Mouse (Mus musculus): ENCODE measurements around the gene Ano2. TPM values are rescaled to one million over a fixed set of nuclear protein-coding genes. Genes with fewer than 3 reads are reported as not detected.

Gene Ano2
- polyA plus RNA-seq, 2 experiments = 0.03 TPM; not detected in 1

DNA sequence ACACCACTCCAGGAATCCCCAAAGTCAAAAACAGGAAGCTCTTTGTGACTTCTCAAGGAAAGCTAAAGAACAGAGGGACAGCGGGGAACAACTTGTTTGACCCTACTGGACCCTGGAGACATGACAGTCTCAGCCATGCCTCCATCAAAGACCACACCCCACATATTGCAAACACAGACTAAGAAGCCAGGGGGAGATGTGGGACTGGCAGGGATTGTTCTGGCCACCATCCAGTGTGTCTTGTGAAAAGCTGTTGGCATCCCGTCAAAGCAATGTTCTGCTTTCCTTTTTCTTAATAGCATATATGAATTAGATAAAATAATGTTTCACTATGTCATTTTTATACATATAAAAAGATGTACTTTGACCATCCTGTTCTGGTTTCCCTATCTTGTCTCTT is 326.8 kb downstream of the Ano2 start:
- ATAC-seq (ENCODE audit: insufficient read depth) = no peak
- peaks cover 0 to 4% of the 10 kb centered on the region in 2 experiments; a peak in 1 of 4 replicates for H3K4me1 ChIP-seq (replicated peaks; ENCODE audit: control insufficient read depth in 2 of 2, insufficient read depth in 2 of 2, low read length in 1 of 2)

DNA sequence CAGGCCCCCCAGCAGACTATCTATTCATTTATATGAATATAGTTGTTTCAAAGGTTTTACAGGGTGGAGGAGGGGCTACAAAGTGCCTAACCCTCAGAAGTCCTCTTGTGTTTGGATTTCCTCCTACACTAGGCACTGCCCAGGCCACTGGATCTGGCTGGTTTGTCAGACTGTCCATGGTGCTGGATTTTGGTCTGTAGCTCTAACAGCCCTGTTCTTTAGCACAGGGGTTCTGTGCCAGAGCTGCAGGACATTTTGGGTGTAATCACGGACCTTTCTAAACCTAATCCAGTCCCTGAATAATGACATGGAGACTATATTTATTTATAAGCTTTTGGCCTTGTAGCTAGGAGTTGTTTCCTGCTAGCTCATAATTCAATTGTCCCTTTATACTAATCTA is 328.2 kb downstream of the Ano2 start:
- TF ChIP-seq CTCF (IDR thresholded peaks at IDR 0.05; ENCODE audit: low read depth) (no peak), EP300 (IDR thresholded peaks at IDR 0.05; ENCODE audit: low read depth) (no peak)
- H3K4me2 ChIP-seq (ENCODE audit: low read depth) = no peak overlapping the region
- H3K27ac ChIP-seq = no peak overlapping the region
- H3K4me1 ChIP-seq (replicated peaks; ENCODE audit: control insufficient read depth in 2 of 2, insufficient read depth in 2 of 2, low read length in 1 of 2) = no peaks in the 10 kb centered on the region
- no peak for ATAC-seq (ENCODE audit: insufficient read depth)
- 68% methylated on average over 1 of the region's 1 CpGs for WGBS (ENCODE audit: insufficient replicate concordance)
- no peak for DNase-seq (ENCODE audit: low read depth in 3 of 3, low spot score in 3 of 3)
- no peaks in the 10 kb centered on the region for H3K27me3 ChIP-seq (ENCODE audit: control insufficient read depth, insufficient read depth, low read length)
- no peaks in the 10 kb centered on the region for H3K36me3 ChIP-seq (replicated peaks; ENCODE audit: control insufficient read depth, insufficient read depth, low read depth)
- no peak overlapping the region for H3K4me3 ChIP-seq (ENCODE audit: insufficient read depth in 1 of 2, low read depth in 2 of 2, low read length in 2 of 2)
- no peak overlapping the region for H3K9ac ChIP-seq (replicated peaks)
- no peaks in the 10 kb centered on the region for H3K9me3 ChIP-seq (ENCODE audit: control insufficient read depth, low read length)

More for the DNA sequence above, 326.8 kb downstream of the Ano2 start:
- no peak overlapping the region for H3K9ac ChIP-seq (replicated peaks)
- WGBS (ENCODE audit: insufficient replicate concordance) = 59% methylated on average over 2 of the region's 2 CpGs
- no peak for DNase-seq (ENCODE audit: low read depth in 3 of 3, low spot score in 3 of 3)
- TF ChIP-seq CTCF (IDR thresholded peaks at IDR 0.05; ENCODE audit: low read depth) (no peak), EP300 (IDR thresholded peaks at IDR 0.05; ENCODE audit: low read depth) (no peak)
- no peak overlapping the region for H3K4me2 ChIP-seq (ENCODE audit: low read depth)
- H3K27ac ChIP-seq = no peak overlapping the region
- H3K4me3 ChIP-seq (ENCODE audit: insufficient read depth in 1 of 2, low read depth in 2 of 2, low read length in 2 of 2) = no peak overlapping the region
- no peaks in the 10 kb centered on the region for H3K9me3 ChIP-seq (ENCODE audit: control insufficient read depth, low read length)
- H3K27me3 ChIP-seq (ENCODE audit: control insufficient read depth, insufficient read depth, low read length) = no peaks in the 10 kb centered on the region
- no peaks in the 10 kb centered on the region for H3K36me3 ChIP-seq (replicated peaks; ENCODE audit: control insufficient read depth, insufficient read depth, low read depth)

DNA sequence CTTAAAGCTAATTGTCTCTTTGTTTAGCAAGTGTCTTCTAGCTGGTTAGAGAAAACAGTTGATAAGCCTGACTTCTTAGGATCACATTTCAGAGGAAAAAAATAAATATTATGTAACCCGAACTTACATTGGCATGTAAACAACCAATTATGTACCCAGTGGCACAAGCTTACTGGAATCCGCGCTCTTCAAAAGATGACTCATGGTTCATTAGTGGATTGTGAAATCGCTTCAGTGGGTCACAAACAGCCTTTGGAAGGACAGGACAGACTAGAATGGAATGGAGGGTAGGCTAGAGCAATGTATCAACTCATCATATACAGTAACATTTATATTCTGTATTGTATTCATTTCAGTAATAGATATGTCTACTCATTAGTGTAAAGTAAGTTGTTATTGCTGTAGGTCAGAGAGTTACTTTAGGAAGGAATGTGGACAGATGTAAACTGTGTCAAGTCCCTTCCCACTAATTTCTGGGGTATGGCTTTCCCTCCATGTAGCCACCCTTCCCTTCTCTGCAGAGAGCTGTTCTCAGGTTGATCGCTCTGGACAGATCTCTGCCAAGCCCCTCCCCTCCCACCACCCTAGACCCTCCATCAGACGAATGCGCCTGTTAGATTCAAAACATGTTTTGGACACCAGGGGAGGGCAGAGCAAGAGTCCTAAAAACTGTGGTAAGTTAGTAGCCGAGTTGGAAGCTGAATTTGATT is 343.6 kb downstream of the Ano2 start:
- WGBS (ENCODE audit: insufficient replicate concordance) = 45% methylated on average over 8 of the region's 8 CpGs
- Histone ChIP-seq H3K9ac (replicated peaks) (no peak overlapping the region), H3K27me3 (ENCODE audit: control insufficient read depth, insufficient read depth, low read length) (no peaks in the 10 kb centered on the region), H3K4me3 (ENCODE audit: insufficient read depth in 1 of 2, low read depth in 2 of 2, low read length in 2 of 2) (no peak overlapping the region), H3K4me2 (ENCODE audit: low read depth) (no peak overlapping the region), H3K27ac (no peak overlapping the region), H3K36me3 (replicated peaks; ENCODE audit: control insufficient read depth, insufficient read depth, low read depth) (no peaks in the 10 kb centered on the region), H3K9me3 (ENCODE audit: control insufficient read depth, low read length) (no peaks in the 10 kb centered on the region), H3K4me1 (replicated peaks; ENCODE audit: control insufficient read depth in 2 of 2, insufficient read depth in 2 of 2, low read length in 1 of 2) (peaks cover 0 to 3% of the 10 kb centered on the region in 2 experiments; a peak in 1 of 4 replicates)
- ATAC-seq (ENCODE audit: insufficient read depth) (no peak), DNase-seq (ENCODE audit: low read depth in 3 of 3, low spot score in 3 of 3) (peak in 1 of 3 experiments; percentile 4)
- TF ChIP-seq EP300 (IDR thresholded peaks at IDR 0.05; ENCODE audit: low read depth) (no peak), CTCF (IDR thresholded peaks at IDR 0.05; ENCODE audit: low read depth) (no peak)

DNA sequence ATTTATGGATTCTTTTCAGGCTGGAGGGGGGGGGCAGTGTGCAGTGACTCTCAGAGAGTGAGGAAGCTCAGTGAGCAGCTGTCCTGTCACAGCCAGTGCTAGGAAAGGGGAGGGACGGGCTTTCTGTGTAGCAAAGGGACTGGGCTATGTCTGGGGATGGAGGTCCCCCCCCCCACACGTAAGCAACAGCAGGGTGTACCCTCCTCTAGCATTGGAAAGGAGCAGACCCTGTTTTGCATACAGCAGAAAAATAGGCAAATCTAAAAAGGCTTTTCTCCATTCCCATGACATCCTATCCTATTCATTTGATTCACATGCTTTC is 344.1 kb downstream of the Ano2 start:
- Histone ChIP-seq H3K9ac (replicated peaks) (no peak overlapping the region), H3K27me3 (ENCODE audit: control insufficient read depth, insufficient read depth, low read length) (no peaks in the 10 kb centered on the region), H3K9me3 (ENCODE audit: control insufficient read depth, low read length) (no peaks in the 10 kb centered on the region), H3K36me3 (replicated peaks; ENCODE audit: control insufficient read depth, insufficient read depth, low read depth) (no peaks in the 10 kb centered on the region), H3K4me3 (ENCODE audit: insufficient read depth in 1 of 2, low read depth in 2 of 2, low read length in 2 of 2) (no peak overlapping the region), H3K4me2 (ENCODE audit: low read depth) (no peak overlapping the region), H3K4me1 (replicated peaks; ENCODE audit: control insufficient read depth in 2 of 2, insufficient read depth in 2 of 2, low read length in 1 of 2) (peaks cover 0 to 3% of the 10 kb centered on the region in 2 experiments; a peak in 1 of 4 replicates), H3K27ac (no peak overlapping the region)
- WGBS (ENCODE audit: insufficient replicate concordance) = 20% methylated on average over 2 of the region's 2 CpGs
- DNase-seq (ENCODE audit: low read depth in 3 of 3, low spot score in 3 of 3) = no peak
- no peak for ATAC-seq (ENCODE audit: insufficient read depth)
- TF ChIP-seq EP300 (IDR thresholded peaks at IDR 0.05; ENCODE audit: low read depth) (no peak), CTCF (IDR thresholded peaks at IDR 0.05; ENCODE audit: low read depth) (no peak)

DNA sequence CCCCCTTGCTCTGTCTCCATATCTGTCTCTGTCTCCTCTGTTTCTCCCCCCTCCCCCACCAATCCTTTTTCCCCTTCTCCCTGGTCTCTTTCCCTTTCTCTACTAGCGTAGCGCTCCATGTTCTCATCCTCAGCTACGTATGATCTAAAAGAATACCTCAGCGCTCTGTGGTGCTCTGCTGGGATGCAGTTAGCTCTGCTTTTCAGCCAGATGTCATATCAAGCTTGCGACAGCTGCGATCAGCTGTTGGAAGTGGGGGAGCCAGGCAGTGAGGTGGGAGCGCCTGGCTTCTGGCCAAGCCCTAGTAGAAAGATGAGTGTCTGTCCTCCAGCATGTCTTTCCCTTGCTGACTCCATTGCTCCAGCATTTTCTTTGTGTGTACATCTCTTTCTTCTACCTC is 344.5 kb downstream of the Ano2 start:
- DNase-seq (ENCODE audit: low read depth in 3 of 3, low spot score in 3 of 3) = no peak
- no peak for TF ChIP-seq EP300 (IDR thresholded peaks at IDR 0.05; ENCODE audit: low read depth)
- TF ChIP-seq CTCF (IDR thresholded peaks at IDR 0.05; ENCODE audit: low read depth) = no peak
- H3K4me3 ChIP-seq (ENCODE audit: insufficient read depth in 1 of 2, low read depth in 2 of 2, low read length in 2 of 2) = no peak overlapping the region
- H3K36me3 ChIP-seq (replicated peaks; ENCODE audit: control insufficient read depth, insufficient read depth, low read depth) = no peaks in the 10 kb centered on the region
- H3K27ac ChIP-seq = no peak overlapping the region
- no peak for ATAC-seq (ENCODE audit: insufficient read depth)
- no peaks in the 10 kb centered on the region for H3K27me3 ChIP-seq (ENCODE audit: control insufficient read depth, insufficient read depth, low read length)
- H3K9me3 ChIP-seq (ENCODE audit: control insufficient read depth, low read length) = no peaks in the 10 kb centered on the region
- H3K4me1 ChIP-seq (replicated peaks; ENCODE audit: control insufficient read depth in 2 of 2, insufficient read depth in 2 of 2, low read length in 1 of 2) = peaks cover 0 to 3% of the 10 kb centered on the region in 2 experiments; a peak in 1 of 4 replicates
- H3K4me2 ChIP-seq (ENCODE audit: low read depth) = no peak overlapping the region
- 66% methylated on average over 7 of the region's 7 CpGs for WGBS (ENCODE audit: insufficient replicate concordance)
- no peak overlapping the region for H3K9ac ChIP-seq (replicated peaks)

Measured in liver, embryonic 14.5 days (tissue).